Mouse (Mus musculus) kidney, embryonic 15.5 days (tissue): ENCODE results near the gene Col9a1. TPM values are rescaled to one million over a fixed set of nuclear protein-coding genes. Genes with fewer than 3 reads are reported as not detected.

Source experiments
- ATAC-seq: fragments of 200-750 bp; cut with Nextera tagmentation; replicated peaks from 2 replicates; pipeline ENCODE4 v1.8.0; 2017; ENCODE audit warnings: moderate TSS enrichment; ENCODE audit not compliant: low FRiP score
- H3K27ac ChIP-seq: fragments of 300-500 bp; sonication (generic); 2 replicates; pipeline ENCODE4 v1.5.1; 2015; ENCODE audit warnings: mild to moderate bottlenecking, inconsistent platforms
- H3K27me3 ChIP-seq: fragments of 300-500 bp; sonication (generic); 2 replicates; pipeline ENCODE4 v1.6.1; 2015; ENCODE audit warnings: inconsistent platforms
- H3K36me3 ChIP-seq: fragments of 300-500 bp; sonication (generic); 2 replicates; pipeline ENCODE4 v1.6.1; 2015; ENCODE audit warnings: inconsistent platforms
- H3K4me1 ChIP-seq: fragments of 300-500 bp; sonication (generic); 2 replicates; pipeline ENCODE4 v1.6.1; 2015; ENCODE audit warnings: inconsistent platforms
- H3K4me2 ChIP-seq: fragments of 300-500 bp; sonication (generic); 2 replicates; pipeline ENCODE4 v1.6.1; 2015; ENCODE audit warnings: moderate library complexity, mild to moderate bottlenecking, inconsistent platforms
- H3K4me3 ChIP-seq: fragments of 300-500 bp; sonication (generic); replicated peaks from 2 replicates; pipeline ENCODE4 v1.5.1; 2015; ENCODE audit warnings: mild to moderate bottlenecking, inconsistent platforms
- H3K9ac ChIP-seq: fragments of 300-500 bp; sonication (generic); 2 replicates; pipeline ENCODE4 v1.6.1; 2015; ENCODE audit warnings: mild to moderate bottlenecking, inconsistent platforms
- H3K9me3 ChIP-seq: fragments of 300-500 bp; sonication (generic); replicated peaks from 2 replicates; pipeline ENCODE4 v1.6.1; 2016; ENCODE audit warnings: inconsistent platforms
- WGBS: fragments of 180-500 bp; shearing (Covaris S2); methylation state at CpG from one replicate; pipeline ENCODE4 v1.1.7; 2015; ENCODE audit warnings: mixed read lengths; 5-methylcytosine and 5-hydroxymethylcytosine counted together
- polyA plus RNA-seq: library from polyadenylated mRNA; unstranded; fragments of >200 nt; fragmentation: Nextera tagmentation; extraction: Ambion mirVana; gene quantifications from 2 replicates; pipeline ENCODE4 v1.2.1, GENCODE M21; 2015

The Col9a1 gene
- polyA plus RNA-seq, 1 experiment from 2014 or later, result 12.7 TPM

DNA sequence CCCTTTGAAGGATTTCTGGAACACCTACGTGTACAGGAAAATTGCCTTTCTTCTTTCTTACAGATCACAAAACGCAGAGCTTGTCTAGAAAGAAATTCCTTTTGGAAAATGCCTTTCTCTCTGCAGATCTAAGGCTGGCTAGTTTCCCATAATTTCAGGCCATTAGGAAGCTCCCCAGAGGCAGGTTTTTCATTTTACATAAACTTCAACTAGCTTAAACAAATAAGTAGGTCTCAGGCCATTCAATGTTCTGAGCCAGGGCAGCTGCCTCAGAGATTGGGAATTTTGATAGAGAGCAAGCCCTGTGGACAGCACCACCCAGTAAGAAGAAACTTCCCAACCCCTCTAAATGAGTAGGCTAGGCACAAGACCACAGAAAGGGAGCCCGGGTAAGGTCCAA is 1.6 kb upstream of the Col9a1 start:
- Histone ChIP-seq H3K4me3 (no peak overlapping the region), H3K27ac (no peak overlapping the region), H3K4me2 (no peak overlapping the region), H3K4me1 (0 out of 2 replicates have a peak, but pooled peaks cover 2% of the 10 kb centered on the region), H3K36me3 (no peaks in the 10 kb centered on the region), H3K27me3 (no peaks in the 10 kb centered on the region), H3K9me3 (no peaks in the 10 kb centered on the region), H3K9ac (no peak overlapping the region)
- ATAC-seq, result no peak
- 60% methylated on average over 3 of the region's 3 CpGs for WGBS

GRCm38 (mm10) chr1:24179856-24180255 is 2.4 kb downstream of the Col9a1 start:
- Histone ChIP-seq H3K4me3 (no peak overlapping the region), H3K9ac (no peak overlapping the region), H3K9me3 (no peaks in the 10 kb centered on the region), H3K4me1 (no peaks in the 10 kb centered on the region), H3K27me3 (no peaks in the 10 kb centered on the region), H3K27ac (no peak overlapping the region), H3K4me2 (no peak overlapping the region), H3K36me3 (no peaks in the 10 kb centered on the region)
- ATAC-seq, result no peak
- WGBS, result 63% methylated on average over 2 of the region's 2 CpGs

DNA sequence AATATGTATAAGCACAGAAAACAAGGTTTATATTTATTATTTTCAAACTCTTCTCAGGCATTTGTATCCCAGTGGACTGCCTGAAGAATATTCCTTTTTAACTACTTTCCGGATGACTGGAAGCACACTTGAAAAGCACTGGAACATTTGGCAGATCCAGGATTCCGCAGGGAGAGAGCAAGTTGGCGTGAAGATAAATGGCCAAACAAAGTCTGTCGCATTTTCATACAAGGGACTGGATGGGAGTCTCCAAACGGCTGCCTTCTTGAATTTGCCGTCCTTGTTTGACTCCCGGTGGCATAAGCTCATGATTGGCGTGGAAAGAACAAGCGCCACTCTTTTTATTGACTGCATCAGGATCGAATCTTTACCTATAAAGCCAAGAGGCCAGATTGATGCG is 7.6 kb downstream of the Col9a1 start:
- Histone ChIP-seq H3K4me3 (no peak overlapping the region), H3K4me2 (no peak overlapping the region), H3K36me3 (no peaks in the 10 kb centered on the region), H3K9me3 (no peaks in the 10 kb centered on the region), H3K27me3 (no peaks in the 10 kb centered on the region), H3K4me1 (no peaks in the 10 kb centered on the region), H3K27ac (no peak overlapping the region), H3K9ac (no peak overlapping the region)
- 81% methylated on average over 11 of the region's 11 CpGs for WGBS
- ATAC-seq, result no peak

GRCm38 (mm10) chr1:24186964-24187363 is 9.6 kb downstream of the Col9a1 start:
- Histone ChIP-seq H3K27ac (no peak overlapping the region), H3K4me2 (no peak overlapping the region), H3K9ac (no peak overlapping the region), H3K36me3 (no peaks in the 10 kb centered on the region), H3K4me3 (no peak overlapping the region), H3K9me3 (no peaks in the 10 kb centered on the region), H3K4me1 (no peaks in the 10 kb centered on the region), H3K27me3 (no peaks in the 10 kb centered on the region)
- WGBS, result 72% methylated on average over 11 of the region's 11 CpGs
- no peak for ATAC-seq

- Histone ChIP-seq H3K4me2 (no peak overlapping the region), H3K4me1 (peaks cover 19% of the 10 kb centered on the region), H3K27ac (no peak overlapping the region), H3K4me3 (no peak overlapping the region), H3K27me3 (no peaks in the 10 kb centered on the region), H3K9me3 (no peaks in the 10 kb centered on the region), H3K9ac (no peak overlapping the region), H3K36me3 (no peaks in the 10 kb centered on the region)
- ATAC-seq, result no peak
- WGBS, result 97% methylated on average over 4 of the region's 4 CpGs
These were observed 14.3 kb downstream of the Col9a1 start for GRCm38 (mm10) chr1:24191668-24192067.

GRCm38 (mm10) chr1:24194111-24194510 is 16.7 kb downstream of the Col9a1 start:
- Histone ChIP-seq H3K9ac (no peak overlapping the region), H3K36me3 (no peaks in the 10 kb centered on the region), H3K4me2 (no peak overlapping the region), H3K27me3 (no peaks in the 10 kb centered on the region), H3K4me3 (no peak overlapping the region), H3K27ac (no peak overlapping the region), H3K9me3 (no peaks in the 10 kb centered on the region), H3K4me1 (peaks cover 19% of the 10 kb centered on the region)
- 50% methylated on average over 4 of the region's 4 CpGs for WGBS
- no peak for ATAC-seq

- Histone ChIP-seq H3K9me3 (no peaks in the 10 kb centered on the region), H3K4me1 (peaks cover 19% of the 10 kb centered on the region), H3K4me3 (peak overlapping the region; percentile 20), H3K36me3 (no peaks in the 10 kb centered on the region), H3K4me2 (peak overlapping the region; percentile 42), H3K9ac (no peak overlapping the region), H3K27me3 (no peaks in the 10 kb centered on the region), H3K27ac (no peak overlapping the region)
- ATAC-seq, result peak; percentile 70
- WGBS, result 16% methylated on average over 12 of the region's 12 CpGs
These were observed 17.8 kb downstream of the Col9a1 start for GRCm38 (mm10) chr1:24195070-24195840.

GRCm38 (mm10) chr1:24195951-24196517 is 18.6 kb downstream of the Col9a1 start:
- peak overlapping the region; percentile 42 for H3K4me2 ChIP-seq
- peak overlapping the region; percentile 20; the same call in 1 of the 2 replicates for H3K4me3 ChIP-seq
- H3K36me3 ChIP-seq, result no peaks in the 10 kb centered on the region
- peak; percentile 85 for ATAC-seq
- H3K9me3 ChIP-seq, result no peaks in the 10 kb centered on the region
- H3K27ac ChIP-seq, result peak overlapping the region; percentile 5; the same call in 1 of the 2 replicates
- H3K9ac ChIP-seq, result no peak overlapping the region
- H3K27me3 ChIP-seq, result no peaks in the 10 kb centered on the region
- 9% methylated on average over 3 of the region's 3 CpGs for WGBS
- H3K4me1 ChIP-seq, result peaks cover 19% of the 10 kb centered on the region

DNA sequence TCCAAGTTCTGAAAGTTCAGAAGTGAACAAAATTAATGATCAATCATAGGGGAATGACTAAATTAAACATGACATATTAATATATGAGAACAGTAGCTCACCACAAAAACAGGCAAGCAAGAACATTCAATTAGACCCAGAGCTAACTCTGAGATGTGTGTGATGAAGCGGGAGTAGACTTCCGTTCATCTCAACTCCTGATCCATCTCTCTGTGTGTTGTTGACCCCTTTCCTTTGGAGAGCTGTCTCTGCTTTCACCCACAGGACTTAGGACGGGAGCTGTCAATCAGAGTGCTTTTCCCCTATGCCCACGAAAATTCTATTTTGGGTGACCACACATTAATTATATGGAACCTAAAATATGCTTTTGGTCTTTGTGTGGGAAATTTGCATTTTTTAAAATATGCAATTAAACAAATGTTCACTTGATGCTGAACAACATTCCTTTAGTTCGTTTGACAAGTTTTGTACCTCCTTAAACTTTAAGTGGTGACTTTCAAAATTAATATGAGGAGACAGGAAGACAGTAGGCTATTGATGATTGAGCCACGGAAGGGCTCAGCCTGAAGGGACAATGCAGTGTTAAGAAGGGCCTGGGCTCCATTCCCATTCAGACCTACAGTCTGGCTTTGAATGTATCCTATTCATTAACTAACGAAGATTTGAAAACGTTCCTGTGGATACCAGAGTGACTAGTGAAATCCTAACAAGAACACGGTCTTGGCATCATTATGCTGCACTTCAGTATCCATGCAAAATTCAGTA is 34.4 kb downstream of the Col9a1 start:
- no peaks in the 10 kb centered on the region for H3K4me1 ChIP-seq
- no peaks in the 10 kb centered on the region for H3K27me3 ChIP-seq
- 79% methylated on average over 9 of the region's 9 CpGs for WGBS
- H3K9ac ChIP-seq, result no peak overlapping the region
- no peak overlapping the region for H3K4me3 ChIP-seq
- no peak overlapping the region for H3K4me2 ChIP-seq
- no peak overlapping the region for H3K27ac ChIP-seq
- H3K36me3 ChIP-seq, result no peaks in the 10 kb centered on the region
- ATAC-seq, result no peak
- no peaks in the 10 kb centered on the region for H3K9me3 ChIP-seq

- no peak overlapping the region for H3K4me2 ChIP-seq
- H3K4me3 ChIP-seq, result no peak overlapping the region
- no peaks in the 10 kb centered on the region for H3K27me3 ChIP-seq
- no peak overlapping the region for H3K9ac ChIP-seq
- ATAC-seq, result no peak
- H3K4me1 ChIP-seq, result no peaks in the 10 kb centered on the region
- 62% methylated on average over 6 of the region's 6 CpGs for WGBS
- H3K36me3 ChIP-seq, result no peaks in the 10 kb centered on the region
- no peaks in the 10 kb centered on the region for H3K9me3 ChIP-seq
- no peak overlapping the region for H3K27ac ChIP-seq
These were observed 41.6 kb downstream of the Col9a1 start for GRCm38 (mm10) chr1:24219041-24219440.

GRCm38 (mm10) chr1:24222231-24222630 is 44.8 kb downstream of the Col9a1 start:
- 91% methylated on average over 2 of the region's 2 CpGs for WGBS

DNA sequence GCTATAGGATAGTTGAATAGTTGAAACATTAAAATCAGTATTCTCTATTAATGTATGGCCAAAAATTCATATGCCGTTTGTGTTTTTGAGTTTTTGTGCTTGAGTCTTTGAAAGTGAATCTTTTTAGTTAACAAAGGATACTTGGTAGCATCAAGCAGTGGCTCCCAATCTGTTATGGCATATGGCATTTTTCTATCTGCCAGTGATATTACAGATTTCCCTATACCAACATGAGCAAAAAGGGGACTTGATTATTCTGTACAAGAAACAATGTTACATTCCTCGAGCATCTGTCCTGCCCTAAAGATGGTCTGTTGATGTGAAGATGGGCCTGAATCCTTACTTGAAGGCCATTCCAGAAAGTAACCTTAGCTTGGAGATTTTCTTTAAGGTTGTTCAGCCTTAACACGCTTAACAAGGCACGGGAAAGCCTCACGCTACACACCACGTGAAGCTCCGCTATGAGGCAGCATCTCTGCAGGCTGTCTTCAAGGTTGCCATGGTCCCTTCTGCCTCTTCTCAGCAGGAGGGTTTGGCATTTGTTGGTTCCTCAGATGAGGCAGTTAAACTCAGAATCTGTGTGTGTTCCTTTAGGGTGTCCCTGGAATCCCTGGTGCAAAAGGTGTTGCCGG is 45.7 kb downstream of the Col9a1 start:
- no peaks in the 10 kb centered on the region for H3K27me3 ChIP-seq
- no peaks in the 10 kb centered on the region for H3K9me3 ChIP-seq
- no peak overlapping the region for H3K4me3 ChIP-seq
- H3K4me1 ChIP-seq, result no peaks in the 10 kb centered on the region
- no peaks in the 10 kb centered on the region for H3K36me3 ChIP-seq
- no peak overlapping the region for H3K4me2 ChIP-seq
- no peak overlapping the region for H3K9ac ChIP-seq
- no peak overlapping the region for H3K27ac ChIP-seq
- WGBS, result 87% methylated on average over 8 of the region's 8 CpGs
- no peak for ATAC-seq

More at GRCm38 (mm10) chr1:24222231-24222630, 44.8 kb downstream of the Col9a1 start:
- no peaks in the 10 kb centered on the region for H3K4me1 ChIP-seq
- no peaks in the 10 kb centered on the region for H3K36me3 ChIP-seq
- no peak overlapping the region for H3K9ac ChIP-seq
- no peak overlapping the region for H3K4me2 ChIP-seq
- no peak for ATAC-seq
- no peak overlapping the region for H3K27ac ChIP-seq
- no peaks in the 10 kb centered on the region for H3K27me3 ChIP-seq
- H3K9me3 ChIP-seq, result no peaks in the 10 kb centered on the region
- H3K4me3 ChIP-seq, result no peak overlapping the region
